Mouse (Mus musculus) limb, embryonic 12.5 days (tissue): Measurements from ENCODE around the gene Rras. TPM values are rescaled to one million over a fixed set of nuclear protein-coding genes. Genes with fewer than 3 reads are reported as not detected.
A peak's percentile ranks its signal among the peaks of the same experiment; 100 is the strongest.

Experiments
- ATAC-seq: fragments of 200-750 bp; cut with Nextera tagmentation; 2 replicates; pipeline ENCODE4 v1.8.0; 2017; ENCODE audit warnings: low read depth, moderate TSS enrichment; ENCODE audit not compliant: insufficient number of reproducible peaks, insufficient read depth, low FRiP score, low TSS enrichment
- H3K27ac ChIP-seq: fragments of 300-500 bp; sonication (generic); 2 replicates; pipeline ENCODE4 v1.5.1; 2016; ENCODE audit warnings: mild to moderate bottlenecking, moderate library complexity
- H3K27me3 ChIP-seq: fragments of 300-500 bp; sonication (generic); 2 replicates; pipeline ENCODE4 v1.6.1; 2016; ENCODE audit warnings: mild to moderate bottlenecking, moderate library complexity
- H3K36me3 ChIP-seq: fragments of 300-500 bp; sonication (generic); 2 replicates; pipeline ENCODE4 v1.6.1; 2016; ENCODE audit warnings: mild to moderate bottlenecking, moderate library complexity
- H3K4me1 ChIP-seq: fragments of 300-500 bp; sonication (generic); replicated peaks from 2 replicates; pipeline ENCODE4 v1.6.1; 2016
- H3K4me2 ChIP-seq: fragments of 300-500 bp; sonication (generic); 2 replicates; pipeline ENCODE4 v1.6.1; 2016; ENCODE audit warnings: mild to moderate bottlenecking, moderate library complexity
- H3K4me3 ChIP-seq: fragments of 300-500 bp; sonication (generic); replicated peaks from 2 replicates; pipeline ENCODE4 v1.5.1; 2016; ENCODE audit warnings: mild to moderate bottlenecking
- H3K9ac ChIP-seq: fragments of 300-500 bp; sonication (generic); replicated peaks from 2 replicates; pipeline ENCODE4 v1.6.1; 2016; ENCODE audit warnings: mild to moderate bottlenecking, moderate library complexity
- H3K9me3 ChIP-seq: fragments of 300-500 bp; sonication (generic); 2 replicates; pipeline ENCODE4 v1.6.1; 2016; ENCODE audit warnings: mild to moderate bottlenecking, moderate library complexity
- WGBS: fragments of 180-500 bp; shearing (Covaris S2); methylation state at CpG from one replicate; pipeline ENCODE4 v1.1.7; 2016; 5-methylcytosine and 5-hydroxymethylcytosine counted together
- polyA plus RNA-seq: library from polyadenylated mRNA; unstranded; fragments of >200 nt; fragmentation: Nextera tagmentation; extraction: Ambion mirVana; gene quantifications from 2 replicates; pipeline ENCODE4 v1.2.1, GENCODE M21; 2016

Rras gene
- polyA plus RNA-seq, 1 experiment from 2014 or later, result 20.8 TPM

DNA sequence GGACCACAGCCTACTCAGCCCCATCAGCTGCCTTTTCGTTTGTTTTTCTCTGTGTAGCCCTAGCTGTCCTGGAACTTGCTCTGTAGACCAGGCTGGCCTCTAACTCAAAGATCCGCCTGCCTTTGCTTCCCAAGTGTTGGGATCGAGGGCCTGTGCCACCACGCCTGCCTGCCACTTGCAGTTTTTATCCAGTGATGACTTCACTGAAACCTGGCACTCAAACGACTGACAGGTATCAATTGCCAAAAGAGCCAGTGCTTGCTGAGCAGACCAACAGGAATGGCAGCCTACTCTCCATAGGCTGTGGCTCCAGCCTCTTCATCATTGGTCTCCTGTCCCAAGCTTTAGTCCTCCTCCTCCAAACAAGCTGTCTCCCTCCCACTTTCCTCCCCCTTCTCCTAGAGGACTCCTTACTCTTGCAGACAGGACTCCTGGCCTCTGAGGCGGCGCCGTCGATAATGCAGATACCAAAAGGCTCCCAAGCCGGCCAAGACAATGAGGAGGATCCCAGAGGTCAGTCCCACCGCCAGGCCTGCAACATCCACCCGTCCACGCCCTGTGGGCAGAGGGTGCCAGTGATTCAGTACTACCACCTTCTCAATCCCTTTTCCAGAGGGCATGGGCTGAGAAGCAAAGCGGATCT lies 38.7 kb downstream of the Rras start:
- Histone ChIP-seq H3K4me1 (peaks cover 28% of the 10 kb centered on the region), H3K27me3 (no peaks in the 10 kb centered on the region), H3K27ac (no peak overlapping the region), H3K4me3 (no peak overlapping the region), H3K9me3 (no peaks in the 10 kb centered on the region), H3K36me3 (0 out of 2 replicates have a peak, but pooled peaks cover 7% of the 10 kb centered on the region), H3K9ac (no peak overlapping the region), H3K4me2 (no peak overlapping the region)
- WGBS, result 72% methylated on average over 14 of the region's 14 CpGs
- ATAC-seq, result no peak

GRCm38 (mm10) chr7:45056972-45057348 lies 39.2 kb downstream of the Rras start:
- H3K4me1 ChIP-seq, result peaks cover 26% of the 10 kb centered on the region
- no peak overlapping the region for H3K9ac ChIP-seq
- no peak for ATAC-seq
- no peak overlapping the region for H3K27ac ChIP-seq
- no peak overlapping the region for H3K4me2 ChIP-seq
- H3K27me3 ChIP-seq, result no peaks in the 10 kb centered on the region
- no peak overlapping the region for H3K4me3 ChIP-seq
- 0 out of 2 replicates have a peak, but pooled peaks cover 7% of the 10 kb centered on the region for H3K36me3 ChIP-seq
- H3K9me3 ChIP-seq, result no peaks in the 10 kb centered on the region

- no peaks in the 10 kb centered on the region for H3K9me3 ChIP-seq
- peak overlapping the region; percentile 62 for H3K27ac ChIP-seq
- no peaks in the 10 kb centered on the region for H3K27me3 ChIP-seq
- peak overlapping the region; percentile 28; the same call in 1 of the 2 replicates for H3K9ac ChIP-seq
- H3K36me3 ChIP-seq, result 0 out of 2 replicates have a peak, but pooled peaks cover 7% of the 10 kb centered on the region
- peak overlapping the region; percentile 23; the same call in 1 of the 2 replicates for H3K4me2 ChIP-seq
- WGBS, result 81% methylated on average over 10 of the region's 10 CpGs
- no peak for ATAC-seq
- peaks cover 33% of the 10 kb centered on the region for H3K4me1 ChIP-seq
- H3K4me3 ChIP-seq, result no peak overlapping the region
Observed at GRCm38 (mm10) chr7:45058607-45059571, 41.1 kb downstream of the Rras start.

DNA sequence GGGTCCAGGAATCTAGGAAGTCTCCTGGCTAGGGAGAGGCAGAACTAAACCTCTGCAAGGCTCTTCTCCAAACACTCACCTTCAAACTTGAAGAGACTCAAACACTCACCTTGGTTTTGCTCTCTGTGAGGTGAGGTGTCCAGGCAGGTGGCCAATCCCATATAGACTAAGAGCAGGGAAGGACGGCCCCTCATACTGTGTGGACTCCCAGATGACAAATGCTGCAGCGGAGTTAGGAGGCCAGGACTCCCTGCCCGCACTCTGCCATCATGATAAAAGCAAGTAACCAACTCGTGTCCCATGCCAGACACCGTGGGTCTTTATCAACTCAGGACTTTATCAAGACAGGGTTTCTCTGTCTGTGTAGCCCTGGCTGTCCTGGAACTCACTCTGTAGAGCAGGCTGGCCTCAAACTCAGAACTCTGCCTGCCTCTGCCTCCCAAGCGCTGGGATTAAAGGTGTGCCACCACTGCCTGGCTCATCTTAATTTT lies 42.9 kb downstream of the Rras start:
- no peaks in the 10 kb centered on the region for H3K27me3 ChIP-seq
- 89% methylated on average over 6 of the region's 6 CpGs for WGBS
- no peak for ATAC-seq
- H3K4me1 ChIP-seq, result peaks cover 30% of the 10 kb centered on the region
- no peak overlapping the region for H3K9ac ChIP-seq
- peak overlapping the region; percentile 62; the same call in 1 of the 2 replicates for H3K4me3 ChIP-seq
- 0 out of 2 replicates have a peak, but pooled peaks cover 7% of the 10 kb centered on the region for H3K36me3 ChIP-seq
- no peak overlapping the region for H3K27ac ChIP-seq
- peak overlapping the region; percentile 69; the same call in 1 of the 2 replicates for H3K4me2 ChIP-seq
- no peaks in the 10 kb centered on the region for H3K9me3 ChIP-seq

GRCm38 (mm10) chr7:45061532-45062075 lies 43.8 kb downstream of the Rras start:
- H3K4me1 ChIP-seq, result peaks cover 30% of the 10 kb centered on the region
- H3K4me3 ChIP-seq, result peak overlapping the region; percentile 62
- no peak for ATAC-seq
- H3K4me2 ChIP-seq, result peak overlapping the region; percentile 69
- H3K9ac ChIP-seq, result peak overlapping the region; percentile 64; the same call in 1 of the 2 replicates
- WGBS, result 16% methylated on average over 11 of the region's 11 CpGs
- H3K36me3 ChIP-seq, result 0 out of 2 replicates have a peak, but pooled peaks cover 7% of the 10 kb centered on the region
- H3K27ac ChIP-seq, result peak overlapping the region; percentile 89
- no peaks in the 10 kb centered on the region for H3K27me3 ChIP-seq
- no peaks in the 10 kb centered on the region for H3K9me3 ChIP-seq

GRCm38 (mm10) chr7:45062239-45062835 lies 44.6 kb downstream of the Rras start, which contains the start of the genes Nosip and Prrg2:
TSS of gene Nosip (plus strand) at chr7:45062429.
TSS of gene Prrg2 (minus strand) at chr7:45062677.
- Histone ChIP-seq H3K4me2 (peak within 1 kb of the TSS; percentile 69), H3K4me3 (peak within 1 kb of the TSS; percentile 62), H3K9ac (peak within 1 kb of the TSS; percentile 64), H3K9me3 (no peaks in the 10 kb centered on the region), H3K36me3 (0 out of 2 replicates have a peak, but pooled peaks cover 7% of the 10 kb centered on the region), H3K27me3 (no peaks in the 10 kb centered on the region), H3K27ac (peak within 1 kb of the TSS; percentile 89), H3K4me1 (peaks cover 30% of the 10 kb centered on the region)
- peak; percentile 86 for ATAC-seq
- WGBS, result under 1% methylated on average over 31 of the region's 31 CpGs

GRCm38 (mm10) chr7:45067190-45067999 lies 49.6 kb downstream of the Rras start:
- no peak for ATAC-seq
- 83% methylated on average over 4 of the region's 4 CpGs for WGBS
- H3K36me3 ChIP-seq, result peaks cover 6% of the 10 kb centered on the region; the same call in 1 of the 2 replicates
- no peak overlapping the region for H3K27ac ChIP-seq
- no peaks in the 10 kb centered on the region for H3K9me3 ChIP-seq
- H3K27me3 ChIP-seq, result no peaks in the 10 kb centered on the region
- no peak overlapping the region for H3K4me2 ChIP-seq
- H3K4me1 ChIP-seq, result peaks cover 7% of the 10 kb centered on the region; the same call in 1 of the 2 replicates
- no peak overlapping the region for H3K4me3 ChIP-seq
- H3K9ac ChIP-seq, result no peak overlapping the region

- Histone ChIP-seq H3K4me3 (no peak overlapping the region), H3K4me2 (no peak overlapping the region), H3K9ac (no peak overlapping the region), H3K4me1 (peaks cover 7% of the 10 kb centered on the region; the same call in 1 of the 2 replicates), H3K9me3 (no peaks in the 10 kb centered on the region), H3K36me3 (peaks cover 6% of the 10 kb centered on the region; the same call in 1 of the 2 replicates), H3K27me3 (no peaks in the 10 kb centered on the region), H3K27ac (no peak overlapping the region)
- ATAC-seq, result no peak
- WGBS, result 33% methylated on average over 5 of the region's 5 CpGs
Observed at GRCm38 (mm10) chr7:45068000-45068318, 50.2 kb downstream of the Rras start.

GRCm38 (mm10) chr7:45069671-45070070 lies 51.9 kb downstream of the Rras start:
- H3K36me3 ChIP-seq, result peaks cover 21% of the 10 kb centered on the region
- ATAC-seq, result no peak
- H3K9me3 ChIP-seq, result no peaks in the 10 kb centered on the region
- 94% methylated on average over 2 of the region's 2 CpGs for WGBS
- no peak overlapping the region for H3K4me2 ChIP-seq
- no peak overlapping the region for H3K9ac ChIP-seq
- no peaks in the 10 kb centered on the region for H3K4me1 ChIP-seq
- H3K27me3 ChIP-seq, result no peaks in the 10 kb centered on the region
- no peak overlapping the region for H3K4me3 ChIP-seq
- no peak overlapping the region for H3K27ac ChIP-seq
